Mouse (Mus musculus) stomach, postnatal 0 days (tissue): ENCODE data around the gene Prima1. TPM values are rescaled to one million over a fixed set of nuclear protein-coding genes. Genes with fewer than 3 reads are reported as not detected.
A peak's percentile ranks its signal among the peaks of the same experiment; 100 is the strongest.

Experiments used
- ATAC-seq: fragments of 200-750 bp; cut with Nextera tagmentation; 2 replicates; pipeline ENCODE4 v1.8.0; 2017; ENCODE audit not compliant: low FRiP score, low TSS enrichment
- DNase-seq: peaks from one replicate; pipeline ENCODE4 v3.0.0-alpha.2; 2016; ENCODE audit warnings: low spot score
- H3K27ac ChIP-seq: fragments of 300-500 bp; sonication (generic); replicated peaks from 2 replicates; pipeline ENCODE4 v1.5.1; 2014; ENCODE audit warnings: mild to moderate bottlenecking, control low read depth
- H3K27me3 ChIP-seq: fragments of 300-500 bp; sonication (generic); 2 replicates; pipeline ENCODE4 v1.6.1; 2014; ENCODE audit warnings: low read length; ENCODE audit not compliant: control insufficient read depth, insufficient read depth
- H3K36me3 ChIP-seq: fragments of 300-500 bp; sonication (generic); 2 replicates; pipeline ENCODE4 v1.6.1; 2014; ENCODE audit warnings: low read length, mixed read lengths; ENCODE audit not compliant: control insufficient read depth, insufficient read depth
- H3K4me1 ChIP-seq: fragments of 300-500 bp; sonication (generic); replicated peaks from 2 replicates; pipeline ENCODE4 v1.6.1; 2014; ENCODE audit warnings: antibody characterized with exemption; ENCODE audit not compliant: control insufficient read depth, insufficient read depth
- H3K4me2 ChIP-seq: fragments of 300-500 bp; sonication (generic); replicated peaks from 2 replicates; pipeline ENCODE4 v1.6.1; 2014; ENCODE audit warnings: low read depth, mild to moderate bottlenecking, control low read depth, moderate library complexity
- H3K4me3 ChIP-seq: fragments of 300-500 bp; sonication (generic); 2 replicates; pipeline ENCODE4 v1.5.1; 2014; ENCODE audit warnings: low read depth, low read length, control low read depth
- H3K9ac ChIP-seq: fragments of 300-500 bp; sonication (generic); 2 replicates; pipeline ENCODE4 v1.6.1; 2014; ENCODE audit warnings: mild to moderate bottlenecking, low read length, control low read depth, mixed read lengths
- H3K9me3 ChIP-seq: fragments of 300-500 bp; sonication (generic); 2 replicates; pipeline ENCODE4 v1.6.1; 2016; ENCODE audit warnings: low read length; ENCODE audit not compliant: control insufficient read depth
- CTCF ChIP-seq: IDR thresholded peaks from 2 replicates; pipeline ENCODE4 v1.5.1; 2016; ENCODE audit warnings: antibody characterized with exemption, low read depth, mild to moderate bottlenecking, moderate library complexity
- EP300 ChIP-seq: optimal IDR thresholded peaks from 2 replicates; pipeline ENCODE3; 2016; ENCODE audit warnings: antibody characterized with exemption
- WGBS: fragments of 180-500 bp; shearing (Covaris S2); extraction: QIAGEN DNeasy Blood & Tissue Kit; methylation state at CpG from one replicate; pipeline ENCODE4 v1.1.7; 2014; 5-methylcytosine and 5-hydroxymethylcytosine counted together
- polyA plus RNA-seq: library from polyadenylated mRNA; unstranded; fragments of >200 nt; fragmentation: Nextera tagmentation; extraction: Ambion mirVana; gene quantifications from 2 replicates; pipeline ENCODE4 v1.2.1, GENCODE M21; 2015

Gene Prima1
- polyA plus RNA-seq, 1 experiment from 2014 or later: 1.5 TPM

- TF ChIP-seq EP300 (no peak), CTCF (no peak)
- no peak overlapping the region for H3K4me3 ChIP-seq
- DNase-seq (no peak), ATAC-seq (no peak)
- H3K9me3 ChIP-seq: no peaks in the 10 kb centered on the region
- H3K4me2 ChIP-seq: no peak overlapping the region
- H3K27me3 ChIP-seq: no peaks in the 10 kb centered on the region
- H3K4me1 ChIP-seq: no peaks in the 10 kb centered on the region
- 52% methylated on average over 7 of the region's 7 CpGs for WGBS
- H3K27ac ChIP-seq: no peak overlapping the region
- no peak overlapping the region for H3K9ac ChIP-seq
- no peaks in the 10 kb centered on the region for H3K36me3 ChIP-seq
These were observed 36.4 kb downstream of the Prima1 start for GRCm38 (mm10) chr12:103205561-103205960.

GRCm38 (mm10) chr12:103202592-103203544, 39.1 kb downstream of the Prima1 start:
- H3K36me3 ChIP-seq: no peaks in the 10 kb centered on the region
- H3K27me3 ChIP-seq: no peaks in the 10 kb centered on the region
- no peak overlapping the region for H3K4me3 ChIP-seq
- no peak overlapping the region for H3K9ac ChIP-seq
- TF ChIP-seq EP300 (no peak), CTCF (no peak)
- no peaks in the 10 kb centered on the region for H3K9me3 ChIP-seq
- ATAC-seq (peak; percentile 51; the same call in 1 of the 2 replicates), DNase-seq (peak; percentile 49)
- no peak overlapping the region for H3K27ac ChIP-seq
- H3K4me2 ChIP-seq: no peak overlapping the region
- WGBS: 29% methylated on average over 11 of the region's 11 CpGs
- no peaks in the 10 kb centered on the region for H3K4me1 ChIP-seq

- DNase-seq (no peak), ATAC-seq (no peak)
- Histone ChIP-seq H3K4me3 (no peak overlapping the region), H3K4me1 (no peaks in the 10 kb centered on the region), H3K9ac (no peak overlapping the region), H3K9me3 (no peaks in the 10 kb centered on the region), H3K27ac (no peak overlapping the region), H3K27me3 (no peaks in the 10 kb centered on the region), H3K36me3 (no peaks in the 10 kb centered on the region), H3K4me2 (no peak overlapping the region)
- TF ChIP-seq EP300 (no peak), CTCF (no peak)
- 48% methylated on average over 5 of the region's 5 CpGs for WGBS
These were observed 49.0 kb downstream of the Prima1 start for GRCm38 (mm10) chr12:103192996-103193395.

GRCm38 (mm10) chr12:103189771-103190170, 52.2 kb downstream of the Prima1 start:
- H3K27me3 ChIP-seq: no peaks in the 10 kb centered on the region
- no peak overlapping the region for H3K4me3 ChIP-seq
- no peaks in the 10 kb centered on the region for H3K9me3 ChIP-seq
- H3K4me2 ChIP-seq: no peak overlapping the region
- ATAC-seq (no peak), DNase-seq (no peak)
- H3K36me3 ChIP-seq: no peaks in the 10 kb centered on the region
- no peak overlapping the region for H3K27ac ChIP-seq
- TF ChIP-seq EP300 (no peak), CTCF (no peak)
- H3K4me1 ChIP-seq: no peaks in the 10 kb centered on the region
- no peak overlapping the region for H3K9ac ChIP-seq
- 81% methylated on average over 12 of the region's 12 CpGs for WGBS

GRCm38 (mm10) chr12:103188223-103188622, 53.7 kb downstream of the Prima1 start:
- Histone ChIP-seq H3K9me3 (no peaks in the 10 kb centered on the region), H3K27ac (no peak overlapping the region), H3K27me3 (no peaks in the 10 kb centered on the region), H3K9ac (no peak overlapping the region), H3K4me2 (no peak overlapping the region), H3K4me1 (no peaks in the 10 kb centered on the region), H3K36me3 (no peaks in the 10 kb centered on the region), H3K4me3 (no peak overlapping the region)
- DNase-seq (no peak), ATAC-seq (no peak)
- WGBS: 48% methylated on average over 8 of the region's 8 CpGs
- TF ChIP-seq CTCF (no peak), EP300 (no peak)

GRCm38 (mm10) chr12:103187020-103187419, 54.9 kb downstream of the Prima1 start:
- Histone ChIP-seq H3K4me2 (no peak overlapping the region), H3K9me3 (no peaks in the 10 kb centered on the region), H3K9ac (no peak overlapping the region), H3K4me1 (no peaks in the 10 kb centered on the region), H3K36me3 (no peaks in the 10 kb centered on the region), H3K27ac (no peak overlapping the region), H3K4me3 (no peak overlapping the region), H3K27me3 (no peaks in the 10 kb centered on the region)
- 80% methylated on average over 7 of the region's 7 CpGs for WGBS
- no peak for ATAC-seq
- no peak for DNase-seq
- TF ChIP-seq EP300: no peak
